Mouse (Mus musculus) forebrain, embryonic 10.5 days (tissue): Measurements from ENCODE around the gene Tnnt1. TPM values are rescaled to one million over a fixed set of nuclear protein-coding genes. Genes with fewer than 3 reads are reported as not detected.

Source experiments
- DNase-seq: peaks from one replicate; pipeline ENCODE4 v3.0.0-alpha.2; 2017; ENCODE audit warnings: low spot score; ENCODE audit errors: extremely low spot score
- H3K27ac ChIP-seq: fragments of 300-500 bp; sonication (generic); 2 replicates; pipeline ENCODE4 v1.5.1; 2016; ENCODE audit warnings: mild to moderate bottlenecking
- H3K27me3 ChIP-seq: fragments of 300-500 bp; sonication (generic); 2 replicates; pipeline ENCODE4 v1.6.1; 2016; ENCODE audit warnings: mild to moderate bottlenecking; ENCODE audit not compliant: poor library complexity, severe bottlenecking
- H3K36me3 ChIP-seq: fragments of 300-500 bp; sonication (generic); replicated peaks from 2 replicates; pipeline ENCODE4 v1.6.1; 2016; ENCODE audit warnings: mild to moderate bottlenecking, moderate library complexity
- H3K4me1 ChIP-seq: fragments of 300-500 bp; sonication (generic); 2 replicates; pipeline ENCODE4 v1.6.1; 2016
- H3K4me3 ChIP-seq: fragments of 300-500 bp; sonication (generic); 2 replicates; pipeline ENCODE4 v1.5.1; 2016; ENCODE audit warnings: mild to moderate bottlenecking, moderate library complexity
- H3K9me3 ChIP-seq: fragments of 300-500 bp; sonication (generic); 2 replicates; pipeline ENCODE4 v1.6.1; 2016; ENCODE audit warnings: mild to moderate bottlenecking, moderate library complexity
- WGBS: fragments of 180-500 bp; shearing (Covaris S2); methylation state at CpG from one replicate; pipeline ENCODE4 v1.1.7; 2016; 5-methylcytosine and 5-hydroxymethylcytosine counted together
- polyA plus RNA-seq: library from polyadenylated mRNA; unstranded; fragments of >200 nt; fragmentation: Nextera tagmentation; extraction: Ambion mirVana; gene quantifications from 2 replicates; pipeline ENCODE4 v1.2.1, GENCODE M21; 2016

Gene Tnnt1
- polyA plus RNA-seq, 1 experiment from 2014 or later, result 4.3 TPM

DNA sequence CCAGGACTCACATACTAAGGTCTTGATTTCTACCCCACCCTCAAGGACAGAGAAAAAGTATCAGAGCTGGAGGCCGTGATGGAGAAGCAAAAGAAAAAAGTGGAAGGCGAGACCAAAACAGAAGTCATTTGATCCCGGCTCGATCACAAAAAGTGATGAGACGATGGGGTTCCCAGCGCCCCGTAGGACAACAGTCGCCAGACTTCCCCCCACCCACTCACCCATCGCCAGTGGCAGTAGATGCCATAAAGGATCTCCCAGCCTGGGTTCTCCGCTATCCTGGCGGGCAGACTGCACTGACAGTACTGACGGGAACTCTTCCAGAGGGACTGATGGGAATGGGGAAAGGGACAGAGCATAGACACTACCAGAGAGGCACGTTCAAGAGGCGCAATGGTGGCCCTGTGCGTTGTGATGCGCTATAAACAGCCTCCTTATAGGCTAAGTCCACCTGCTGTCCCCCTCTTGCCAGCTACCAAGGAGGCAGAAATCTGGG is 37.3 kb downstream of the Tnnt1 start:
- Histone ChIP-seq H3K9me3 (0 out of 2 replicates have a peak, but pooled peaks cover 6% of the 10 kb centered on the region), H3K4me3 (peak overlapping the region; percentile 65), H3K27ac (peak overlapping the region; percentile 93), H3K27me3 (peaks cover 39% of the 10 kb centered on the region), H3K36me3 (peaks cover 32% of the 10 kb centered on the region), H3K4me1 (peaks cover 29% of the 10 kb centered on the region)
- no peak for DNase-seq
- 2% methylated on average over 16 of the region's 16 CpGs for WGBS

DNA sequence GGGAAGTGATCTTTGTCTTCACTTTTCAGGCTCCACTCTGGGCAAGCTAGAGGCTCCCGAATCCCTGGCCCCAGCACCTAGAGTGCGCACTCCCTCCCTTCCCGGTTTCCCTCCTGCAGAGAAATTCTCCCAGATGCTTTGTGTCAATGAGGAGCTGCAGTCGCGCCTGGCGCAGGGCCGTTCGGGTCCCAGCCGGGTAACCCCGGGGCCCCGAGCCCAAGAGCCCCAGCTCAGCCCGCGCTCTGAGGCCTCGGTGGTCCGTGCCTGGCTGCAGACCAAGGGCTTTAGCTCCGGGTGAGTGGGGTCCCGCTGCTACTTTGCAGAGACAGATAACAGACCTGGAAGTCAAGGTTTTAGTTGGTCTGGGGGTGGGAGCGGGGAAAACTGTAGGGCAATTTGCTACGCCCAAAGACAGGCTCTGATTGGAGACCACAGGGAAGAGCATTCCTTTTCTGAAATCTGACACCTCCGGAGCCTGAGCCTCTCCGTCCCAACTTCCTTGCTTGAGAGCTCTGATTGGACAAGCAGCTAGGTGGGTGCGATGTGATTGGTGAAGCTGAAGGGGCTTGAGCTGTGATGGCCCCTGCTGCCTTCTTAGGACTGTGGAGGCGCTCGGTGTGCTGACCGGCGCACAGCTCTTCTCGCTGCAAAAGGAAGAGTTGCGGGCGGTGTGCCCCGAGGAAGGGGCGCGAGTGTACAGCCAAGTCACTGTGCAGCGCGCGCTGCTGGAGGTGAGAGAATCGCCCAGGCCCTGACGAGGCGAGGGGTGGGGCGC is 38.0 kb downstream of the Tnnt1 start:
- WGBS, result under 1% methylated on average over 39 of the region's 39 CpGs
- Histone ChIP-seq H3K36me3 (peaks cover 26% of the 10 kb centered on the region), H3K4me3 (peak overlapping the region; percentile 65), H3K27me3 (peaks cover 46% of the 10 kb centered on the region), H3K9me3 (0 out of 2 replicates have a peak, but pooled peaks cover 6% of the 10 kb centered on the region), H3K4me1 (peaks cover 30% of the 10 kb centered on the region), H3K27ac (peak overlapping the region; percentile 93)
- peak; percentile 87 for DNase-seq

DNA sequence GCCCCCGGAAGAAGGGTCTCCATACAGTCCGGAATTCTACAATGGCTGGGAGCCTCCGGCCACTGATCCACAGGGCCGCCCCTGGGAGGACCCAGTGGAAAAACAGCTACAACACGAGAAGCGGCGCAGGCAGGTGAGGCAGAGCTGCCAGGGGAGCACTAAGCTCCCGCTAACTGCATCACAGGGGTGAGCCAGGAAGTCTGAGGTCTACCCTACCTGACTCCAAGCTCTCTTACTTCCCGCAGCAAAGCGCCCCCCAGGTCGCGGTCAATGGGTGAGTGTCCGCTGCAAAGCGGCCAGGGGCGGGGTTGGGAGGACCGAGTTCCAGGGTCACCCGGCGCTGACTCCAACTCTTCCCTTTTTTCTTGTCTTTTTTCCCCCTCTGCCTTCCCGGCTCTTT is 42.2 kb downstream of the Tnnt1 start:
- no peaks in the 10 kb centered on the region for H3K36me3 ChIP-seq
- no peak for DNase-seq
- H3K27me3 ChIP-seq, result peaks cover 85% of the 10 kb centered on the region
- 0 out of 2 replicates have a peak, but pooled peaks cover 6% of the 10 kb centered on the region for H3K9me3 ChIP-seq
- no peak overlapping the region for H3K27ac ChIP-seq
- 10% methylated on average over 19 of the region's 19 CpGs for WGBS
- H3K4me3 ChIP-seq, result peak overlapping the region; percentile 22; the same call in 1 of the 2 replicates
- peaks cover 37% of the 10 kb centered on the region for H3K4me1 ChIP-seq

DNA sequence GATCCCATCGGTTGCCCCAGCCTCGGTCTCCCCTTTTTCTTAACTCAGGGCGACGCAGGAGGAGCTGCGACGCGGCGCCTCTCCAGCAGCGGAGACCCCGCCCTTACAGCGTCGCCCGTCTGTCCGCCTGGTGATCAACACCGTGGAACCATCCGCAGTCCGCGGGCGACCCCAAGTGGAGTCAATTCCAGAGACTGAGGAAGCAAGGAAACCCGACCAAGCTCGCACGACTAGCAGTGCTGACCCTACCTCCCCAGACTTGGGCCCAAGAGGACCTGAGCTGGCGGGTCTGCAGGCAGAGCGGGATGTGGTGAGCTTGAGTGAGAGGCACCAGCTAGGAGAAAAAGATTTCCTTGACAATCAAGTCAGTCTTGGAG is 45.0 kb downstream of the Tnnt1 start:
- H3K36me3 ChIP-seq, result no peaks in the 10 kb centered on the region
- H3K4me1 ChIP-seq, result peaks cover 23% of the 10 kb centered on the region
- DNase-seq, result peak; percentile 79
- H3K27ac ChIP-seq, result no peak overlapping the region
- no peaks in the 10 kb centered on the region for H3K9me3 ChIP-seq
- peak overlapping the region; percentile 46 for H3K4me3 ChIP-seq
- WGBS, result under 1% methylated on average over 24 of the region's 24 CpGs
- peaks cover 77% of the 10 kb centered on the region for H3K27me3 ChIP-seq

DNA sequence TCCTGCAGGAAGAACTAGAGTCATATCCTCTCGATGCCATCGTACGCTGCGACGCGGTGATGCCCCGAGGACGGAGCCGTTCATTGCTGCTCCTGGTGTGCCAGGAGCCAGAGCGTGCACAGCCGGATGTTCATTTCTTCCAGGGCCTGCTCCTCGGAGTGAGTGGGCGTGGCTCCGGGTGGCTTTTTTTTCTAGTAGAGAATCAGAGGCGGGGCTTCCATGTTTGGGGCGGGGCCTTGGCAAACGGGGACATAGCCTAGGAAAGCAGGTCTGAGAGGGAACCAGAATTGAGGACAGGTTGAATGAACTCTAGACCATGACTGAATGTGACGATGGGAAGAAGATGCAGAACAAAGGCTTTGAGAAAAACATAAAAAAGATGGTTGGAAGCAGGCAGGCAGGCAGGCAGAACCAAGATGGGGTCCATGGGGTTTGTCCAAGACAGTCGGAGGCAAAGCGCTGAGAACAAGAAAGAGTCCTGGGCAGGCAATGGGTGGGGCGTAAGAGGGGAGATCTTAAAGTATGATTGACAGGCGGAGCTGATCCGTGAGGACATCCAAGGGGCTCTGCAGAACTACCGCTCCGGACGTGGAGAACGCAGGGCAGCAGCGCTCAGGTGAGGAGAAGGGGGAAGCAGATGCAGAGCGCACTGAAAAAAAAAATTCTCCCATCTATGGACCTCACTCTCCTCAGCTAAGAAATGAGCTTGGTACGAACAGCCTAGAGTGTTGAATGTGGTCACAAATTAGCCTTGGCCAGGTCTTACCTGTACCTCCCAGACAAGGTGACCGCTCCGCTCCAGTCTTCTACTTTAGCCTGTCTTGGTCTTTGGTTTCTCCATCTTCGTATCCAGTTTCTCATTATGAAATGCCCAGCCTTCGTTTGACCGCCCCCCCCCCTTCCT is 45.7 kb downstream of the Tnnt1 start:
- 2% methylated on average over 35 of the region's 35 CpGs for WGBS
- H3K27me3 ChIP-seq, result peaks cover 70% of the 10 kb centered on the region

DNA sequence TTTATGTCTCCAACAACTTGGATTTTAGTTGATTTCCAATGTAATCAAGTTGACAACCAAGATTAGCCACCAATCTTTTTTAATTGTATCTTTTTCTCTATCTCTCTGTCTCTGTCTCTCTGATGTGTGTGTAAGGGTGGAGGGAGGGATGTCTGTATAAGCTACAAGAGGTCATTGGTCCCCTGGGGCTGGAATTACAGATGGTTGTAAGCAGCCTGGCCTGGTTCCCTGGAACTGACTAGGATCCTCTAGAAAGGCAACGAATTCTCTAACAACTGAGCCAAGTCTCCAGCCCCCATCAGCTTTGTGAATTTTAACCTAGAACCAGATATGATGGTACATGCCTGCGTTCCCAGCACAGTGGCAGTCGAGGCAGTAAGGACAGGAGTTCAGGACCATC is 48.4 kb downstream of the Tnnt1 start:
- no peak overlapping the region for H3K27ac ChIP-seq
- DNase-seq, result no peak
- WGBS, result 79% methylated on average over 3 of the region's 3 CpGs

More for the DNA sequence above, 45.7 kb downstream of the Tnnt1 start:
- peak overlapping the region; percentile 46 for H3K4me3 ChIP-seq
- H3K27ac ChIP-seq, result no peak overlapping the region
- peak; percentile 68 for DNase-seq
- H3K36me3 ChIP-seq, result no peaks in the 10 kb centered on the region
- peaks cover 23% of the 10 kb centered on the region for H3K4me1 ChIP-seq
- no peaks in the 10 kb centered on the region for H3K9me3 ChIP-seq

DNA sequence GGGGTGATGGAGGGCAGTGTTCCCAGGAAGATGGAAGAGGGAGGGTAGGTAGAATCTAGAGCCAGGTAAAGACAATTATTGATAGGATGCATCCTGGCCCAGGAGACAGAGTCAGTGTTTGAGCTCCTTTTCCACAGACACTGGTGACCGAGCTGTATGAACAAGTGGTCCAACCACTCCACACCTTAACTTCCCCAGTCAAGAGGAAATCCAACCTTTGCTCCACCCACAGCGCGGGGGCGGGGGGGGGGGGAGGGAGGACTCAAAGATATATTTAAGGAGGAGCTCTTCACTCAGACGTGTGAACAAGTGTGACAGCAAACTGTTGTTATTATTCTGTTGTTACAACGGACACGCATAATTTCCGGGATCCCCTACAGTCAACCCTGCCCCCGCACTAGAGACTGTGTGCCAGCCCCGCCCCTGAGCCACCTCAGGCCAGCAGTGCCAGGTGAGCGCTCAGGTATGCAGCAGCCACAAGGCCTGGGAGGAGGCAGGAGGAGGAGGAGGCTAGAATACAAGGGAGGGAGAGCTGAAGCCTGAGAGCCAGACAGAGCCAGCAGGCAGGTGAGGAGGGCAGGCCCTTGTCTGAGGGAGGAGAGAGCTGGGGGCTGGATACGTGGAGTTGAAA is 51.9 kb downstream of the Tnnt1 start:
- Histone ChIP-seq H3K4me1 (peaks cover 2% of the 10 kb centered on the region; the same call in 1 of the 2 replicates), H3K4me3 (no peak overlapping the region), H3K36me3 (no peaks in the 10 kb centered on the region), H3K27ac (no peak overlapping the region), H3K9me3 (no peaks in the 10 kb centered on the region), H3K27me3 (peaks cover 8% of the 10 kb centered on the region)
- WGBS, result 13% methylated on average over 12 of the region's 12 CpGs
- no peak for DNase-seq

More for the DNA sequence above, 48.4 kb downstream of the Tnnt1 start:
- Histone ChIP-seq H3K36me3 (no peaks in the 10 kb centered on the region), H3K4me3 (no peak overlapping the region), H3K9me3 (no peaks in the 10 kb centered on the region), H3K4me1 (peaks cover 18% of the 10 kb centered on the region), H3K27me3 (peaks cover 43% of the 10 kb centered on the region)

DNA sequence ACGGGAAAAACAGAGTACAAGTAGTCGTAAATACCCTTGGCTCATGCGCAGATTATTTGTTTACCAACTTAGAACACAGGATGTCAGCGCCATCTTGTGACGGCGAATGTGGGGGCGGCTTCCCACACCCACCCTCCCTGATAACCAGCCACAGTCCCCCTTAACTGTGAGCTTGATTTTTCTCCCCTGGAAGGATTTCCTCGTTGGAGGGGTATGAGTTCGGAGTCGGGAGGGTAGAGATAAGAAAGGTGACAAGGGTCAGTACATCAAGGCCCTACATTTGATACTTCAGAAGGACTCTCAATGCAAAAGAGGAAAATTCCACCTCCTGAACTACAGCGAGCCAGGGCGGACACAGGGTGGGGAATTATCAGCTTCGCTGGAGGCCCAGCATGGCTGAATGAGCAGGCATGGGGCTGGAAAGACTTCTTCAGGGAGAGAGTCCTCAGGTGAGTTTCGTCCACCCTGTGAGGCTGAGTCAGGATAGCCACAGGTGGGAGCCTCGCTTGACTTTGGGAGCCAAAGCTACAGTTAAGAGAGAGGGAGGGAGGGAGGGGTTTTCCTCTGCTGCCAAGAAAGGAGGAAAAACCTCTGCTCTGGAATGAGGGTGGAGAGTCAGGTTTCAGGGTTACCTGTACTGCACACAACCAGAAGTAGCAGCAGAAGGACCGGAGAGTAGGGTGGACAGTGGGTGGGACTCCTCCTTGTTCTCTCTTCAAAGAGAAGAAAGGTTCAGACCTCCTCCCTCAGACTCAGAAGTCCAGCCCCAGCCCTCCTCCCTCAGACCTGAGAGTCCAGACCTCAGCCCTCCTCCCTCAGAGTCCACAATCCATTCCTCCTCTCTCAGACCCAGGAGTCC is 55.4 kb downstream of the Tnnt1 start, which contains the start of gene Eps8l1:
Eps8l1 (plus strand) TSS at position 99 of the 859 bp plus-strand sequence.
- Histone ChIP-seq H3K27me3 (no peaks in the 10 kb centered on the region), H3K9me3 (no peaks in the 10 kb centered on the region), H3K36me3 (no peaks in the 10 kb centered on the region), H3K4me1 (peaks cover 2% of the 10 kb centered on the region; the same call in 1 of the 2 replicates), H3K4me3 (peak within 1 kb of the TSS; percentile 41), H3K27ac (peak within 1 kb of the TSS; percentile 64)
- 72% methylated on average over 14 of the region's 16 CpGs for WGBS
- no peak for DNase-seq

Other genes starting within 250 kb of the Tnnt1 start
- gene Ncr1, start 178.7 kb downstream of the Tnnt1 start, polyA plus RNA-seq, result not detected in 2 replicates
- 0.51 and 0.65 TPM in 2 replicates for gene Gp6, start 118.6 kb downstream of the Tnnt1 start, polyA plus RNA-seq
- gene Rdh13, start 70.7 kb downstream of the Tnnt1 start, polyA plus RNA-seq, result 34.6 and 36.3 TPM in 2 replicates
- 1.3 and 2.4 TPM in 2 replicates for gene Eps8l1, start 55.7 kb downstream of the Tnnt1 start, polyA plus RNA-seq
- gene Ppp1r12c, start 14.7 kb downstream of the Tnnt1 start, polyA plus RNA-seq, result 34.2 and 34.8 TPM in 2 replicates
- gene Tnni3, start 7.8 kb upstream of the Tnnt1 start, polyA plus RNA-seq, result 1.8 and 1.9 TPM in 2 replicates
- gene Dnaaf3, start 16.1 kb upstream of the Tnnt1 start, polyA plus RNA-seq, result 2.7 and 3.2 TPM in 2 replicates
- gene Syt5, start 31.2 kb upstream of the Tnnt1 start, polyA plus RNA-seq, result 4.9 and 6.7 TPM in 2 replicates
- 0.06 TPM in 1 of 2 replicates, not detected in the other for gene Ptprh, start 87.7 kb upstream of the Tnnt1 start, polyA plus RNA-seq
- gene Tmem86b, start 115.0 kb upstream of the Tnnt1 start, polyA plus RNA-seq, result 1.6 and 2.1 TPM in 2 replicates
- 8.0 and 9.2 TPM in 2 replicates for gene Ppp6r1, start 142.6 kb upstream of the Tnnt1 start, polyA plus RNA-seq
- gene Hspbp1, start 168.7 kb upstream of the Tnnt1 start, polyA plus RNA-seq, result 135 and 137 TPM in 2 replicates
- gene Brsk1, start 174.2 kb upstream of the Tnnt1 start, polyA plus RNA-seq, result 2.2 TPM in 2 replicates
- 0.11 and 0.20 TPM in 2 replicates for gene Tmem150b, start 208.9 kb upstream of the Tnnt1 start, polyA plus RNA-seq
- 98.9 and 101 TPM in 2 replicates for gene Kmt5c, start 223.7 kb upstream of the Tnnt1 start, polyA plus RNA-seq
- gene Cox6b2, start 236.7 kb upstream of the Tnnt1 start, polyA plus RNA-seq, result 40.4 and 44.2 TPM in 2 replicates